Mouse (Mus musculus): Measurements from ENCODE around the gene Atf2.
"Not testable (repeated sequence)": the region's sequence is repeated elsewhere in the genome, so short reads cannot be mapped to it uniquely, and the experiment has no call there.

The Atf2 gene

GRCm38 (mm10) chr2:73885997-73886396 is 6.4 kb downstream of the Atf2 start:
- no peak for DNase-seq (ENCODE audit: low read depth, low spot score)

GRCm38 (mm10) chr2:73877891-73878290 is 14.5 kb downstream of the Atf2 start:
- DNase-seq (ENCODE audit: low read depth, low spot score), result no peak

- peak; percentile 5 for DNase-seq (ENCODE audit: low read depth, low spot score)
Measured at GRCm38 (mm10) chr2:73867764-73868487, 24.5 kb downstream of the Atf2 start.

- DNase-seq (ENCODE audit: low read depth, low spot score), result no peak
Measured at GRCm38 (mm10) chr2:73860046-73860624, 32.3 kb downstream of the Atf2 start.

DNA sequence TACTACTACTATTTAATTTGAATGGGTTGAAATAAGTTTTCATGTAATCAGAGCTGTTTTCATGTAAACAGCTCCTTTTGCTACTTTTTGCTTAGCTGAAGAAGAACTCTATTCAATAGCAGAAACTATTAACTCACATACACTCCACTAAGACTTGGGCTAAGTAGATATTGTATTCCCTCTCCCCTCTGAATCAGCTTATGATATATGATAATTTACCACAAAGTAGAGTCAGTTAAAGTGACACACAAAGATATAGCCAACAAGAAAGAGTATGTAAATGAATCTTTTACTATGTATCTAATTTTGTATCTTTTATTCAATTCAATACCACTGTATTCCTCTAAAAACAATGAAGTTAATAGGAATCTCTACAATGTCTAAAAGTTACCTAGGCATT is 35.1 kb downstream of the Atf2 start:
- no peak for DNase-seq (ENCODE audit: low read depth, low spot score)

DNA sequence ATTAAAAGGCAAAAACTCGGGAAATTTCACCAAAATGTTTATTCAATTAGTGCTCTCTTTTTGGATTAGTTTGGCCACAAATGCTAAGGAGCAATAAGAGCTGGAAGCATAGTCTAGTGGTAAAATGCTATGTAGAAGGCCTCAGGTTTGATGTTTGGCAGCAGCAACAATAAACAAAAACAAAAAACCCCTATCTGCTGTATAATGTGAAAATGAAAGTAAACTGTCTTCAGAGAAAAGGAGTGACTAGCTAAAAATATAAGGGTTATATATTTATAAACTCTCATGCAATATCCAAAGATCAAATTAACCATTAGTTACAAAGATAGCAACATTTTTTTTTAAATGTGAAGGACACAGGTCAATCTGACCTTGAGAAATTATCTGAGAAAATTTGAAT is 36.2 kb downstream of the Atf2 start:
- no peak for DNase-seq (ENCODE audit: low read depth, low spot score)

DNA sequence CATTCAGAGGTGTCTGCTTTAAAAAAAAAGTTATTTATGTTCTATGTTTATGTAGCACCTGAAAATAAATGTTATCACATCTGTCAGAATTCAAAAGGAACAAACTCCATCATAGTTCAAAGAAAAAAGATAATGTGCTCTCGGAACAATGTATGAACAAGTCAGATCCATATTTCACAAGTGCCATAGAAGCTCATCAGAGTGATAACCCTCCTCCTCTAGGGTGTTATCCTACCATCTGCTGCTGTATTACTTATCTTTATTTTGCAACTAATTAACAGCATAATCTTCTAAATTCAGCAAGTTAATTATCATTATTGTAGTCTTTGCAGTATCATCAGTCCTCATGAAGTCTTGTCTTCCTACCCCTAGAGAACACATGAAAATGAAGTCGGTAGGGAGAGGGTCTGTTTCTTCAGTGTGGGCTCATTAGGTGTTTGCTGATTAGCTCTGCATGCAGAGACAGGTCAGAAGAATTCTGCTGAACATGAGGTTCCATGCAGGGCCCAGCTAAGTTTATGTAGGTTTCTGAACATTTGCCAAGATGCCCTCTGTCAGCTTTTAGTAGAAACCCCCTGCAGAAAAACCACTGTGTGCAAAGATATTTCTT is 57.9 kb downstream of the Atf2 start:
- DNase-seq (ENCODE audit: low read depth, low spot score), result peak; percentile 2

- DNase-seq (ENCODE audit: low read depth, low spot score), result no peak
Measured at GRCm38 (mm10) chr2:73833284-73833683, 59.2 kb downstream of the Atf2 start.

DNA sequence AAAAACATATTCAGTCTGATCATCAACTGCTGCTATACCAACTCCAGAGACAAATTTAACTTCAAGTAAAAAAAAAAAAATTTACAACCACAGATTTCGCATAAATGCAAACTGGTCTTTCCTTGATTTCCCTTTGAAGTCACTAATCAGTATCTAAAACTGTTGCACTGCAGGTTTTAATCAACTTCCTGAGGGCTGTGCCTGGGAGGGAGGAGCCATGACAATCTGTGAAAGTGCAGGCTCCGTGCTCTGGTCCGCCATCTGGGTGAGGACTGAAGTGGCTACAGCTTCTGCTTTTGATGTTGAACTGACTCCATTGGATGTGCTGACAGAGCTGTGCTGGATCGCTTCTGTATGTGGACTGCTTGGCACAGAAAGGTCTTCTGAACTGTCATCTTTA is 73.7 kb downstream of the Atf2 start:
- no peak for DNase-seq (ENCODE audit: low read depth, low spot score)

DNA sequence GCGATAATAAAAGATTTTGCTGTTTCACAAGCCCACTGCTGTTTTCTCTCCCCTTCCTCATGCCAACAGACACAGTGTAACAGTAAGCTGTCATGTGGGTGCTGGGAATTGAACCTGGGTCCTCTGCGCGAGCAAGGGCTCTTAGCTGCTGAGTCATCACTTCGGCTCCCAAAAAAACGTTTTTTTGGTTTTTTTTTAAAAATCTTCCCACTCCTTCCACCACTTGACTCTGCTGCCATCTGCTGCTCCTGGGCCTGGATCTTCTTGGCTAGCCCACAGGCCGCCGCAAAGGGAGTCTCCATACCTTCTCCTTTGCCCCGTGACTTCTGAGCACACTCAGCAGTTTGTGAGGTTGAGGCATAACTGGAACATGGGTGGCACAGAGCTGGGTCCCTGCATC is 84.8 kb downstream of the Atf2 start:
- no peak for DNase-seq (ENCODE audit: low read depth, low spot score)

GRCm38 (mm10) chr2:73800127-73800526 is 92.3 kb downstream of the Atf2 start:
- not testable (repeated sequence) for DNase-seq (ENCODE audit: low read depth, low spot score)

- no peak for DNase-seq (ENCODE audit: low read depth, low spot score)
Measured at GRCm38 (mm10) chr2:73798786-73799185, 93.7 kb downstream of the Atf2 start.

- no peak for DNase-seq (ENCODE audit: low read depth, low spot score)
Measured at GRCm38 (mm10) chr2:73798136-73798535, 94.3 kb downstream of the Atf2 start.

DNA sequence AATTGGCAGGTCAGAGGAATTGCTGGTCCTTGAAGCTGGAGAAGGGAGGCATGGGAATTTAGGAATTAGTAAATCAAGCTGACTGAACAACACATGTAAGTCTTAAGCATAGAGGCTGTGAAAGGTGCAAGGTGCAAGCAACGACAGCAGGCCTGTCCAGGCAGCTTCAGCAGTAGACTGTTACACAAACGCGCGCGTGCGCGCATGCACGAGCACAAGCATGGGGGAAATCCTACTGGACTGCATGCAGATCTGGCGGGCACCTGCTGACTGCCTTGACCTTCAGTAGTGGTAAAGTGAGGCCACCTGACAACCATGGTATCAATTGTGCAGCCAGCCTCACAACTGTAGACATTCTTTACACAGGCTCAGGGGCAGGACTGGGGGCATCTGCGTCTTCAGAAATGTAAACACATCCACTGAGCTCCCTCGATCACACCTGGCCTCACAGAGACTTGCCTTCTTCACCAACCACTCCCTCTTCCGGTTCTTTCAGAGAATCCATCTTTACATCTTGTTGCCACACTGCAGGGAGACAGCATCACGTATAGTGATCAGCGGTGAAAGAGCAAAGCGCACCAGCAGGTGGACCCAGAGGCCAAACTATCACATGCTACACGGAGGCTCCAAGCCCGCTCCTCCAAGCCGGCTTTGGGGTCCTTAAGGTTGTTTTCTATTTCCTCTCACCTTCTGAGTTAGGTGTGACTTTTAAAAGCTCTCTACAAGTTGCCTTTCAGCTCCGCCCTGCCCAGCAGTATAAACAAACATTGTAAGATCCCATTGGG is 100.4 kb downstream of the Atf2 start:
- DNase-seq (ENCODE audit: low read depth, low spot score), result no peak

GRCm38 (mm10) chr2:73790332-73790731 is 102.1 kb downstream of the Atf2 start:
- DNase-seq (ENCODE audit: low read depth, low spot score), result no peak

GRCm38 (mm10) chr2:73788395-73788794 is 104.0 kb downstream of the Atf2 start:
- no peak for DNase-seq (ENCODE audit: low read depth, low spot score)

- DNase-seq (ENCODE audit: low read depth, low spot score), result no peak
Measured at GRCm38 (mm10) chr2:73782371-73782905, 110.0 kb downstream of the Atf2 start.

DNA sequence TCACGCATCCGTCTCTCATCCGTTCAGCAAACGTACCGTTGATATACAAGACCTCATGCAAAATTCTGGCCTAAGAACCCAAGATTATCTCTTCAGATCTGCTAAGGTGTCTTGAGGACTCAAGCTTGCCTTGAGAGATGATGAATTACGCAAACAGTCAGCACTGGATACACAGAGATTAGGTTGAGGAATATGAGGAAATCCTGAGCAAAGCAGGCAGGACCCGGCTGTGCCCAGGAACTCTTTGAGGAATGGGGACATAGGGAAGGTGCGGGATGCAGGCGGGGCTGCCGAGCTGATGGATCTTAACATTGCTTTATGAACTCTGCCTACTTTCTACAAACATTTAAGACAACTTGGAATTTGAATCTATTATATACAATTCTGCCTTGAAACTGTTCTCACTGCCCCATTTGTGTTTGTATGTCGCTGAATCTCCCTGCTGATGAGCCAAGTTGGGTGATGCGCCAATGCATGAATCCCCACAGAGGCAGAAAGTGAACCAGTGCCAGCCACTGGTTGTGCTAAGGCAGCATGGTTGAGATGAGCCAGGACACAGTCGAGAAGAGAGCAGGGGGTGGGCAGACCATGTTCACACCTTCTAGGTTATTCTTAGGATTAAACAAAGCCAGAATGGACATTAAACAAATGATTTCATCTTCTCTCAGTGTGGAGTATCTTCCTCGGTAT is 112.0 kb downstream of the Atf2 start:
- DNase-seq (ENCODE audit: low read depth, low spot score), result no peak

DNA sequence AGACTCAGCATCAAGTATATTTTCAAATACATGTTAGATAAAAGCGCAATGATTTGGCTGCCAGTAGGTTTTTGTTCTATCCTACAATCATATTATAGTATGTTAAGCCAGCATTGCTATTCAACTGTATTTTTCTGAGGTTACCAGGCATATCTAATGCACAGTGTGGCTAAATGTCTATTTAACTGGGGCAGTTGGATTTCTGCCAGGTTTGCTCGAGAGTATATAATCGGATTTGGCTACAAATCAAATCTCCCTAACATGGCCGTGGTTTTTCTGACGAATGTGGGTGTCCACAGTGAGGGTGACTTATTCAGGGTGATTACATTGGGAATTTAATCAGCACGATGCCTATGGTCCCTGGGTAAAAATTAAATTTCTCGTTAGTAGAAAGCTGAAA is 112.6 kb downstream of the Atf2 start:
- peak; percentile 88 for DNase-seq (ENCODE audit: low read depth, low spot score)

DNA sequence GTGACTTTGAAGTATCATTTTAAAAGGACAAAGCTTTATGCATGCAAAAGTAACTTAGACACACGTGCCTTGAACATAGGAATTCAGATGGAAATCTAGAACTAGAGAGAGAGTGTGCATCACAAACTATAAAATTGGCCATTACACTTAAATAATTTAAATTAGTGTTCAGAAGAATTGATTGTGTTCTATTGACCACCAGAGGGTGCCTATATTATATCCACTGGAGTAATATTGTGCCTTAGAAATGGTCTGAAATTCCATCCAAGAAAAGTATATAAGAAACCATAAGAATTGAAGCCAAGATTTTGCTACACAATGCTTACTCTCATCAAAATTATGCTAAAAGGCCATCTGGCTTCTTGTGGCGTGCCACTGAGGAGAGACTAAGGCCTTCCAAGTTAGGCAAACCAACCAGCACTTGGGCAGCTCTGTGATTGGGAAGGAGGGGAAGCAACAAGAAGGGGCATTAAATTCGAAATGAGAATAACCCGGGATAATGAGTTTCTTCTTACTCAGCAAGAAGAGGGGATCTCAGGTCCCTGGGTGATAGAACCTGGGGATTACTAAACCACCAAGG is 113.3 kb downstream of the Atf2 start:
- no peak for DNase-seq (ENCODE audit: low read depth, low spot score)

- DNase-seq (ENCODE audit: low read depth, low spot score), result no peak
Measured at GRCm38 (mm10) chr2:73776936-73777335, 115.5 kb downstream of the Atf2 start.
